Mouse (Mus musculus) adrenal gland, postnatal 25 days (tissue): ENCODE measurements at regions not wholly inside any gene's neighbourhood (a gene's known extent, or its start where the extent isn't known, plus 50 kb on each side); places are given as distances from the start of the nearest gene placed in this dataset.

Source experiments
- DNase-seq: peaks from one replicate; pipeline ENCODE4 v3.0.0; 2021; ENCODE audit warnings: mixed read lengths

DNA sequence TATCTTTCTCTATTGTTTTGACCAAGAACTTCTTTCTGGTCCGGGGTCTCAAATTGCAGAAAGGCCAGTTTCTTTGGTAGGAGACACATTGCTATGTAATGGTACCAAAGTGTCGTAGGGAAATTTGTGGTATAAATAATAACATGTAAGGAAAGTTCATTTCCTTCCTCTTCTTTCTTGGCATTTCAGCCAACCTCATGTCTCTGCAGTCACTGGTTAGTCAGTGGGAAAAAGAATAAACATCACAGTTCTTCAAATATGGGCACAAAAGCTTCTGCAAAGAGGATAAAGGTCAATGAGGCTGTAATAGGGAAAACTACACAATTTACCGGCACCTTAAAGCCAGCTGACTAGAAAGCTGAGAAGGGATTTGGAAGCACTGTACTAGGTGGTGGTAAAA, 68.5 kb upstream of the Rgs1 start:
- DNase-seq, result no peak

DNA sequence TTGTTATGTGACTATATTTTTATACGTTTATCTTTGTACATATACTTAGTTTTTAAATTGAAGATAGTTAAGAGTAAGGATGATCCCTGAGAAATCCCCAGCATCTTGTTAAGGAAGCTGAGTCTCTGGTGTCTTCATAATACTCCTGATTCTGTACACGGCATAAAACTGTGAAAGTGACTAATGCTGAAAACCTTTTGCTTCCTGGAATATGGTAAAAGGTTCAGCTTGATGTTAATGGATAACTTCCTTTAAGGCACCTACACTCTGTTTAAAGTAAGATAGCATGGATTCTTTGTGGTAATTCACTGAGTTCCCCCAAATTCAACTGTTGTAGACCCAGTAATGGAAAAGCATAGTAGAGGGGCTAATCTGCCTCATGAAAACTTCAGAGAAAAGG, 67.2 kb upstream of the Rgs1 start:
- no peak for DNase-seq

DNA sequence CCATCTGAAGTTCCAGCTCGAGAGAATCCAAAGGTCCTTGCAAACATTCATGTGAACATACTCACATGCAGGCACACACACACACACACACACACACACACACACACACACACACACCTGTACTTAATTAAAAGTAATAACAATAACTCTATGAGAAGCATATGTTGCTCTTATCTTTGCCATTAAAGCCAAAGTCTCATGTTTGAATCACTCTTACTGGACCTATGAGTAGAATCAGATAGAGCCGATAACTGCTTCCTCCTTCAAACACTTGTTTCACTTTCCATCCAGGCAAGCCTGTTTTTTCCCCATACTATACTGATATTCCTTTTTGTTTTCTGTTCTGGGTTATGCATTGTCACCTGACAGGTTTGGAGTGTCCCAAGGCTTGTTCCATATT, 65.3 kb upstream of the Rgs1 start:
- DNase-seq, result no peak

DNA sequence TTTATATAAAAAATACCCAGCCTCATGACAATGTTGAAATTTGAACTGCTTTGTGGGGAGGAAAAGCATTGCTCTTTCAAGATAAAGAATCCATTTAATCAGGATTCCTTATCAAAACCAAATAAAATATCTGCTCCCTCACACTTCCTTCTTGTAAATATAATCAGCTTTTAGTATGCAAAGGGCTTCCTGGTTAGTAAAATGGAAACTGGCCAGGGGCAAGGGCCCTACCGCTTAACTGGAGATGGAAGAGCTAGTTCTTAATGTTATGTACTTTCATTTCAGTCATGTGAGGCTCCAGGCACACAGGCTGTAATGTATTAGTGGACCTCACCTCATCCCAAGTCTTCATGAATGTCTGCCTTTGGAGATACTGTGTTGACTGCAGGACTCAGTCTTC, 64.3 kb upstream of the Rgs1 start:
- no peak for DNase-seq

DNA sequence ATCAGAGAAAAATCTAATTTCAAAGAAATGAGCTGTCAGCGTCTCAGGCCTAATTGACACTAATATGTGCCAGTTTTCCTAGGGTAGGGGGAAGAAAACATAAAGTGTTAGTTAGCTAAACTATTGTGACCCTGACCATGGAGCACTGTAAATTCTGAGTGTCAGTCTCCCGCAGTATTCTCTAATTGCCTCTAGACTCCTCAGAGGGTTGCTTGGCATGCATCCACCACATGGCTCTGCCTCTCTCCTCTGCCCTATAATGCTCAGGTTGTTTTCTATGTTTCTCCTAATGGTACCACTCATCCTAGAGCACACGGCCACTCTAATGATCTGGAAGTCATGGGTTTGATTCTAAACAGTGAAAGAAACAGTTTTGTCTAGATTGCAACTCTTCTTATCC, 60.9 kb upstream of the Rgs1 start:
- no peak for DNase-seq

DNA sequence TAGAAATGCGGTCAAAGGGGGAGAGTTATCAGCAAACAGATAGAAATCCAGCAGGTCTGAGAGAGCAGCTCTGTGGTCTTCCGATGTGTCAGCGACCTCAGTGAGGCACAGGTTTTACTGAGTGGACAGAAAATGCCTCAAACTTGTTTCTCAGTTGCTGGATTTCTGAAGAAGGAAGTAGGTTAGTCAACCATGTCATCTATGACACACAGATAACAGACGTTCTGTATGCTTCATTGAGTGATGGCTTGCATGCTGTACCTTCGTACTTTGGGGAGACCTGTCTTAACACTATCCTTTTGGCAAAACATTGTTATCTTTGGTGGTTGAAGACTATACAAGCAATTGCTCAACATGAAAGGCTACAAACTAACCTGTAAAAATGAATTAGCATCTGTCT, 59.3 kb upstream of the Rgs1 start:
- no peak for DNase-seq

DNA sequence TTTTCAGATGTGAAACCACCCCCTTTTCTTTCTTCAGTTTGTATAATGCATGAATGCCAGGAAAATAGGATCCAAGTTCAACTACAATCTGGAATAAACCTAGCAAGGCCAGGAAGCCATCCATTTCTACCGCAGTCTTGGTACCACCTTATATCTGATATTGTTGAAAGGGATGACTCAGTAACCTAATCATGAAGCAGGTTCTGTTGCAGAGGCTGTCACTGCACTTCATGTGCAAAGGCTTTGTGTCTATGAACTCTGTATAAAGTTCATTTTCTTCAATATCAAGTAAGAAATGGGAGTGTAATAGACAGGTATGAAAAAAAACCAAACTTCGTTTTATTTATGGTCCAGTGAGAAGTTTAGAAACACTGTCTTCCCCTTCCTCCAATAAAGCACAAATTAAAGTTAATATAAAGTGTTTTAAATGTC, 58.8 kb upstream of the Rgs1 start:
- no peak for DNase-seq

DNA sequence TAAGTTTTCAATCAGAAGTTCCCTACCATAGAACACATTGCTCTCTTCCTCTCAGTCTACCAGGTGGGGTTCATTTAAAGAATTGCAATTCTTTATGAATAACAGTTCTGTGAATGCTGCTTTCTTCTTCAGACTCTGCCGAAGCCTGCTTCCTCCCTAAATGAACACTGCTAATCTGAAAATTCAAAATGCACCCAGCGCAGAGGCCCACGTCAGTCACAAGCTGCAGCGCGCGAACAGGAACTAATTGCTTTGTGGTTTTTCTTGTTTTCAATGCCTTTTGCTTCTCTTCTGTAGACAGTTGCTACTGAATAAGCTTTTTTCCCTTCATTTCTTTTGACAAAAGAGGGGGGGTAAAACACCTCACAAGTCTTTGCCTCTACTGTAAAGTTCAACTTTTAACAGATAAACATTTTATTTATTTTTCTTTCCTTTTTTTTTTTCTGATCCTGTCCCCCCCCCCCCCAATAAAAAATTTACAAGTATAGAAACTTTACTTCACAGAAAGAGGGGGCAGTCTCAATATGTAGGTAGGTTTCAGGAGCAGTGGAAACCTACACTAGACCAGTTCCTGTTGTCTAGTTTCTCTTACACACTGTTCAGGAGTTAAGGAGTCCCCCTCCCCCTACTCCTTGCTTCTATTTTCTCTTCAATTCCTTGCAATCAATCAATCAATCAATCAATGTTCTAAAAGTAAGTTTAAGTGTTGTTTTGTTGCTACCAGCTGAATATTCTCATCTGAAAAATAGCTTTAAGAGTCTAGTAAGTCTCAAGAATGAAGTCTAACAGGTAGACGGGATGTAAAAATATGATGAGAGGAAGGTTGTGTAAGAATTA, 58.2 kb upstream of the Rgs1 start:
- no peak for DNase-seq

DNA sequence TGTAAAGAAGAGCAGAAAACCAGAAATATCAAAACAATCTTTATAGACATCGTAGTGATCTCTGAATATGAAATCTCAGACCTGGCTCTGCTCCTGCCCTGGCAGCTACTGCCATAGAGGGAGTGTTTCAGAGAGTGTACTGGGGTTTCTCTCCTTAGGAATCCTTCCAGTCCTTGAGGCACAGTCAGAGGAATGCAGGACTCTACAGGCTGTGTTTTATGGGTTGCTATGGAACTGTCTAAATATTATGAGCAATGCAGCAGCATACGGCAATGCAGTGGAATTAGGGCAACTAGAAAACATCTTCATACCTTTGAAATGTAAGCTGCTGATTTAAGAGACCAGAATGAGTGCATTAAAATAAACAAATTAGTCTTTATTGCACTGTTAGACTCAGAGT, 57.2 kb upstream of the Rgs1 start:
- DNase-seq, result no peak

DNA sequence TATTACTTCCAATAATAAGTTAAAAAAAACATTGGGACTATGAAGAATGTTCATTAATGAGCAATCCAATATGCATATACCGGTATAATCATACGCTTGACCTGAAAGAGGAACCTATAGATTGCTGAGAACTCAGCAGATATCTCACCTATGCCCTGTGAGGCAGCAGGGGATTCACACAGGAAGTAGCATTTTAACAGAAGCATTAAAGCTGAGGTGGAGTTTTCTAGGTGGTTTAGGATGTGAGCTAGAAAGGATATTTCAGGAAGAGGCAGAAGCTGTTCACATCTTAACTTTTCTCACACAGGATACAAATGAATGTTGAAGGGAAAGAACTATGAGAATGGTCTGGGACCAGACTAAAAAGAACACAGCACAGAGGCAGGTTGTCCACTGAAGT, 51.6 kb upstream of the Rgs1 start:
- DNase-seq, result no peak
